In the genomic region with DNA sequence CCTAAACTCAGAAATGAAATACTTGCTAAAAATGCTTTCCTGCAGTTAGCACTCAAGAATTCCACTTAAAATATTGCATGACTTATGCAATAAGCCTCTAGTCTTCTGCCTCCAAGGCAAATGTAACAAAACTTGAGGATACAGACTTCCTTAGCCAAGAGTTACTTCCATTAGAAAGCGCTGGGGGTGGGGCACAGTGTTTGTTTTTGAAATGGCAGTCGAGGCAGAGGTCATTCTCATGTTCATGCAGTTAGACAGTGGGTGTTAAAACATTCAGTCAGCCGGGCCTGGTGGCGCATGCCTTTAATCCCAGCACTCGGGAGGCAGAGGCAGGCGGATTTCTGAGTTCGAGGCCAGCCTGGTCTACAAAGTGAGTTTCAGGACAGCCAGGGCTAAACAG, we compare ENCODE assay signal across 24 mouse cellular contexts. TPM values are rescaled to one million over a fixed set of nuclear protein-coding genes. Genes with fewer than 3 reads are reported as not detected.
DNase-seq lines count a peak whose midpoint lies in the region; ATAC-seq lines count a peak whose summit lies in the region.
"Had no signal": no experiment of that assay in that cellular context is flagged by ENCODE, and none has a peak within 500 bp of the region (broad histone marks: within the 10 kb centered on the region; RNA-seq: fewer than 3 reads in every experiment).

No protein-coding gene starts in this region.

- intact Hi-C loops in gastrocnemius, postnatal 36 days (cut with DNase I): no loop called here

- H3K4me3 ChIP-seq in intestine, embryonic 14.5 days (ENCODE audit: low read depth, low read length): no peak overlapping the region
- H3K4me3 ChIP-seq in intestine, embryonic 15.5 days (replicated peaks): no peak overlapping the region
- H3K4me3 ChIP-seq: embryonic facial prominence, embryonic 10.5 days; embryonic facial prominence, embryonic 12.5 days; forebrain, embryonic 13.5 days; forebrain, embryonic 15.5 days had no signal

- peak; percentile 21 for DNase-seq in intestine, embryonic 14.5 days (ENCODE audit: low spot score)
- DNase-seq in ES-CJ7 (ENCODE audit: low read depth, low spot score): peak; percentile 40
- peak; percentile 49 for DNase-seq in R1 (ENCODE audit: low read depth, low spot score)
- DNase-seq in adipocyte (ENCODE audit: low spot score): peak; percentile 78
- DNase-seq in gastrocnemius, postnatal 36 days: no peak
- DNase-seq in layer of hippocampus, postnatal 25 days (ENCODE audit: extremely low spot score in 1 of 2, low spot score in 1 of 2): no peak
- DNase-seq: adrenal gland, adult 8-10 months; adrenal gland, postnatal 14 days; adrenal gland, postnatal 36 days; B cell, adult 2 months; cerebellum, adult 11-12 months; cerebellum, adult 2 months; cerebellum, adult 9-10 months; cerebellum, postnatal 10 days; cerebellum, postnatal 25 days; forebrain, postnatal 0 days had no signal

- H3K36me3 ChIP-seq in intestine, embryonic 14.5 days (ENCODE audit: control insufficient read depth, insufficient read depth, low read length): peaks cover 27% of the 10 kb centered on the region
- no peaks in the 10 kb centered on the region for H3K36me3 ChIP-seq in intestine, embryonic 15.5 days

- 0 out of 2 replicates have a peak, but pooled peaks cover under 1% of the 10 kb centered on the region for H3K27me3 ChIP-seq in intestine, embryonic 14.5 days (replicated peaks; ENCODE audit: control insufficient read depth, insufficient read depth, low read length)
- H3K27me3 ChIP-seq in intestine, embryonic 15.5 days (replicated peaks): no peaks in the 10 kb centered on the region
- H3K27me3 ChIP-seq: CH12.LX; embryonic facial prominence, embryonic 12.5 days; forebrain, embryonic 13.5 days; forebrain, embryonic 15.5 days; Patski had no signal

- peaks cover 4% of the 10 kb centered on the region for H3K4me1 ChIP-seq in intestine, embryonic 14.5 days (replicated peaks; ENCODE audit: control insufficient read depth, insufficient read depth, low read length)
- H3K4me1 ChIP-seq in intestine, embryonic 15.5 days (replicated peaks): peaks cover 7% of the 10 kb centered on the region; the same call in 1 of the 2 replicates

- no peak overlapping the region for H3K9ac ChIP-seq in intestine, embryonic 14.5 days (ENCODE audit: low read length)
- no peak overlapping the region for H3K9ac ChIP-seq in intestine, embryonic 15.5 days
- H3K9ac ChIP-seq: embryonic facial prominence, embryonic 12.5 days; forebrain, embryonic 13.5 days; forebrain, embryonic 15.5 days; forebrain, postnatal 0 days had no signal

- H3K4me2 ChIP-seq in intestine, embryonic 14.5 days (ENCODE audit: low read length): no peak overlapping the region
- H3K4me2 ChIP-seq in intestine, embryonic 15.5 days (replicated peaks): no peak overlapping the region
- H3K4me2 ChIP-seq: embryonic facial prominence, embryonic 12.5 days; forebrain, embryonic 13.5 days; forebrain, embryonic 15.5 days had no signal

- ATAC-seq in intestine, embryonic 14.5 days (replicated peaks; ENCODE audit: low FRiP score, low TSS enrichment, low read depth): no peak
- no peak for ATAC-seq in intestine, embryonic 15.5 days
- ATAC-seq: CD4-positive, CD25-positive, alpha-beta regulatory T cell, adult 4 months; forebrain, embryonic 13.5 days; forebrain, embryonic 15.5 days; forebrain, postnatal 0 days; Patski had no signal

- no peak overlapping the region for H3K27ac ChIP-seq in intestine, embryonic 14.5 days (ENCODE audit: low read depth)
- H3K27ac ChIP-seq in intestine, embryonic 15.5 days: no peak overlapping the region
- H3K27ac ChIP-seq: embryonic facial prominence, embryonic 10.5 days; embryonic facial prominence, embryonic 12.5 days; forebrain, embryonic 13.5 days; forebrain, embryonic 15.5 days had no signal

- WGBS in intestine, embryonic 14.5 days: 89% methylated on average over 7 of the region's 7 CpGs
- 86% methylated on average over 7 of the region's 7 CpGs for WGBS in intestine, embryonic 15.5 days

- no peaks in the 10 kb centered on the region for H3K9me3 ChIP-seq in intestine, embryonic 14.5 days (ENCODE audit: control insufficient read depth, low read length)
- no peaks in the 10 kb centered on the region for H3K9me3 ChIP-seq in intestine, embryonic 15.5 days
- H3K9me3 ChIP-seq: embryonic facial prominence, embryonic 10.5 days; embryonic facial prominence, embryonic 12.5 days; forebrain, embryonic 13.5 days; forebrain, embryonic 15.5 days had no signal

RNA-seq across cellular contexts. Expression of a gene that starts 5.8 kb away (rescaled TPM):
- 141 and 152 TPM in 2 replicates for polyA plus RNA-seq in intestine, embryonic 14.5 days (2014; fragmentation: Nextera tagmentation; extraction: Ambion mirVana)
- 132 and 141 TPM in 2 replicates for polyA plus RNA-seq in intestine, embryonic 15.5 days (2015; fragmentation: Nextera tagmentation; extraction: Ambion mirVana)
- total RNA-seq in gastrocnemius, postnatal 36 days (2021): 10 to 100 TPM; 55.3 to 57.3 TPM
- total RNA-seq in layer of hippocampus, postnatal 25 days (2021): 10 to 100 TPM; 70.0 to 86.3 TPM

RNA-seq across cellular contexts. Expression of a gene that starts 50.6 kb away (rescaled TPM):
- 29.6 and 31.1 TPM in 2 replicates for polyA plus RNA-seq in intestine, embryonic 14.5 days (2014; fragmentation: Nextera tagmentation; extraction: Ambion mirVana)
- 31.8 and 34.9 TPM in 2 replicates for polyA plus RNA-seq in intestine, embryonic 15.5 days (2015; fragmentation: Nextera tagmentation; extraction: Ambion mirVana)
- 1 to 10 TPM; 6.3 to 7.0 TPM for total RNA-seq in gastrocnemius, postnatal 36 days (2021)
- 10 to 100 TPM; 21.7 to 25.3 TPM for total RNA-seq in layer of hippocampus, postnatal 25 days (2021)

RNA-seq across cellular contexts. Expression of a gene that starts 54.6 kb away (rescaled TPM):
- 36.3 and 44.2 TPM in 2 replicates for polyA plus RNA-seq in intestine, embryonic 14.5 days (2014; fragmentation: Nextera tagmentation; extraction: Ambion mirVana)
- polyA plus RNA-seq in intestine, embryonic 15.5 days (2015; fragmentation: Nextera tagmentation; extraction: Ambion mirVana): 30.5 and 31.5 TPM in 2 replicates
- 10 to 100 TPM; 10.8 to 11.3 TPM for total RNA-seq in gastrocnemius, postnatal 36 days (2021)
- total RNA-seq in layer of hippocampus, postnatal 25 days (2021): 10 to 100 TPM; 15.6 to 22.6 TPM

Comparison
In these comparisons a context has a peak if more than half of its experiments do, and no peak if none do; other contexts are left out.
1. DNase-seq: peak in intestine, embryonic 14.5 days (single experiment), ES-CJ7 (single experiment), R1 (single experiment) and adipocyte (single experiment); none in gastrocnemius, postnatal 36 days (0 of 2) and layer of hippocampus, postnatal 25 days (0 of 2).